Mouse (Mus musculus): ENCODE measurements around the gene Ephx4. TPM values are rescaled to one million over a fixed set of nuclear protein-coding genes. Genes with fewer than 3 reads are reported as not detected.

The Ephx4 gene
- polyA plus RNA-seq, 1 experiment = not detected

GRCm38 (mm10) chr5:107415098-107415497 lies 12.6 kb downstream of the Ephx4 start:
- Histone ChIP-seq H3K27ac (ENCODE audit: insufficient read depth, low read depth, low read length) (no peak overlapping the region), H3K4me3 (ENCODE audit: insufficient read depth, low read depth, low read length) (no peak overlapping the region), H3K4me1 (ENCODE audit: control insufficient read depth, insufficient read depth, low read length) (no peaks in the 10 kb centered on the region)
- WGBS = 89% methylated on average over 2 of the region's 2 CpGs
- TF ChIP-seq CTCF (IDR thresholded peaks at IDR 0.05; ENCODE audit: insufficient read depth, low read depth, low read length) = no peak
- TF ChIP-seq POLR2A (IDR thresholded peaks at IDR 0.05; ENCODE audit: insufficient read depth, low read depth, low read length) = no peak

- WGBS = 31% methylated on average over 1 of the region's 1 CpGs
- Histone ChIP-seq H3K4me3 (ENCODE audit: insufficient read depth, low read depth, low read length) (no peak overlapping the region), H3K27ac (ENCODE audit: insufficient read depth, low read depth, low read length) (no peak overlapping the region), H3K4me1 (ENCODE audit: control insufficient read depth, insufficient read depth, low read length) (no peaks in the 10 kb centered on the region)
- TF ChIP-seq CTCF (IDR thresholded peaks at IDR 0.05; ENCODE audit: insufficient read depth, low read depth, low read length) = no peak
- TF ChIP-seq POLR2A (IDR thresholded peaks at IDR 0.05; ENCODE audit: insufficient read depth, low read depth, low read length) = no peak
Measured at GRCm38 (mm10) chr5:107421676-107422075, 19.1 kb downstream of the Ephx4 start.

DNA sequence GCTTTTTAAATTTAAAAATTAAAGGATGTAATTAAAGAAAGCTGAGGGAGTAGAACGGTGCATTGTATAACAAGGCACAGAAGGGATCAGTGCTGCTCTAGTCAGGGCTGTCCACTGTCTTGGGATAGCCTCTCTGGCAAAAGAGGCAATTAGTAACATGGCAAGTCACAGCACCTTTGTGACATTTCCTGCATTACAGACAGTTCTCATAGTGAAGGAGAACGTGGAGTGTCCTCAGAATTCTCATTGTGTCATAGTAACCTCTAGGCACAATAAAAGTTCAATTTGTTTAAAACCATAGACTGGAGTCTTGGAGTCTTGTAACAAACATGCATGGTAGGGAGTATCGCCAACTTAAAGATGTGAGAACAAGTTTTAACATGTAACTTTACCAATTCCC lies 28.7 kb downstream of the Ephx4 start, which contains the start of gene Lpcat2b:
Lpcat2b (plus strand) TSS at position 301 of the 400 bp plus-strand sequence.
- Histone ChIP-seq H3K4me3 (ENCODE audit: insufficient read depth, low read depth, low read length) (no peak within 1 kb of the TSS), H3K27ac (ENCODE audit: insufficient read depth, low read depth, low read length) (no peak within 1 kb of the TSS), H3K4me1 (ENCODE audit: control insufficient read depth, insufficient read depth, low read length) (no peaks in the 10 kb centered on the region)
- WGBS = 79% methylated on average over 3 of the region's 3 CpGs
- TF ChIP-seq CTCF (IDR thresholded peaks at IDR 0.05; ENCODE audit: insufficient read depth, low read depth, low read length) (no peak), POLR2A (IDR thresholded peaks at IDR 0.05; ENCODE audit: insufficient read depth, low read depth, low read length) (no peak)

DNA sequence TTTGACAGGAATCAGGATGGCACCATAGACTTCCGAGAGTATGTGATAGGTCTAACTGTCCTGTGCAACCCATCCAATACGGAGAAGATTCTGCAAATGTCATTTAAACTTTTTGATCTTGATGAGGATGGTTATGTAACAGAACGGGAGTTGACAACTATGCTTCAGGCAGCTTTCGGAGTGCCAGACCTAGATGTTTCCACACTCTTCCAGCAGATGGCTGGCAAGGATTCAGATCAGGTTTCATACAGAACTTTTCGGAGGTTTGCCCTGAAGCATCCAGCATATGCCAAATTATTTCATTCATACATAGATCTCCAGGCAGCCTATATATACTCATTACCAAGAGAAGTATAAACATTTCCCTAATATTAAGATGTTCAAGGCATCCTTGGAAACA lies 31.5 kb downstream of the Ephx4 start:
- TF ChIP-seq CTCF (IDR thresholded peaks at IDR 0.05; ENCODE audit: insufficient read depth, low read depth, low read length) = no peak
- TF ChIP-seq POLR2A (IDR thresholded peaks at IDR 0.05; ENCODE audit: insufficient read depth, low read depth, low read length) = no peak
- 81% methylated on average over 5 of the region's 5 CpGs for WGBS
- no peak overlapping the region for H3K4me3 ChIP-seq (ENCODE audit: insufficient read depth, low read depth, low read length)

GRCm38 (mm10) chr5:107436185-107436584 lies 33.6 kb downstream of the Ephx4 start:
- TF ChIP-seq CTCF (IDR thresholded peaks at IDR 0.05; ENCODE audit: insufficient read depth, low read depth, low read length) = no peak
- TF ChIP-seq POLR2A (IDR thresholded peaks at IDR 0.05; ENCODE audit: insufficient read depth, low read depth, low read length) = no peak
- Histone ChIP-seq H3K4me1 (ENCODE audit: control insufficient read depth, insufficient read depth, low read length) (no peaks in the 10 kb centered on the region), H3K27ac (ENCODE audit: insufficient read depth, low read depth, low read length) (no peak overlapping the region), H3K4me3 (ENCODE audit: insufficient read depth, low read depth, low read length) (no peak overlapping the region)
- WGBS = 86% methylated on average over 6 of the region's 6 CpGs

More for the DNA sequence above, 31.5 kb downstream of the Ephx4 start:
- Histone ChIP-seq H3K27ac (ENCODE audit: insufficient read depth, low read depth, low read length) (no peak overlapping the region), H3K4me1 (ENCODE audit: control insufficient read depth, insufficient read depth, low read length) (no peaks in the 10 kb centered on the region)

GRCm38 (mm10) chr5:107436587-107437209 lies 34.2 kb downstream of the Ephx4 start:
- Histone ChIP-seq H3K4me1 (ENCODE audit: control insufficient read depth, insufficient read depth, low read length) (no peaks in the 10 kb centered on the region), H3K27ac (ENCODE audit: insufficient read depth, low read depth, low read length) (no peak overlapping the region), H3K4me3 (ENCODE audit: insufficient read depth, low read depth, low read length) (no peak overlapping the region)
- WGBS = 88% methylated on average over 6 of the region's 6 CpGs
- TF ChIP-seq CTCF (IDR thresholded peaks at IDR 0.05; ENCODE audit: insufficient read depth, low read depth, low read length) (no peak), POLR2A (IDR thresholded peaks at IDR 0.05; ENCODE audit: insufficient read depth, low read depth, low read length) (no peak)

DNA sequence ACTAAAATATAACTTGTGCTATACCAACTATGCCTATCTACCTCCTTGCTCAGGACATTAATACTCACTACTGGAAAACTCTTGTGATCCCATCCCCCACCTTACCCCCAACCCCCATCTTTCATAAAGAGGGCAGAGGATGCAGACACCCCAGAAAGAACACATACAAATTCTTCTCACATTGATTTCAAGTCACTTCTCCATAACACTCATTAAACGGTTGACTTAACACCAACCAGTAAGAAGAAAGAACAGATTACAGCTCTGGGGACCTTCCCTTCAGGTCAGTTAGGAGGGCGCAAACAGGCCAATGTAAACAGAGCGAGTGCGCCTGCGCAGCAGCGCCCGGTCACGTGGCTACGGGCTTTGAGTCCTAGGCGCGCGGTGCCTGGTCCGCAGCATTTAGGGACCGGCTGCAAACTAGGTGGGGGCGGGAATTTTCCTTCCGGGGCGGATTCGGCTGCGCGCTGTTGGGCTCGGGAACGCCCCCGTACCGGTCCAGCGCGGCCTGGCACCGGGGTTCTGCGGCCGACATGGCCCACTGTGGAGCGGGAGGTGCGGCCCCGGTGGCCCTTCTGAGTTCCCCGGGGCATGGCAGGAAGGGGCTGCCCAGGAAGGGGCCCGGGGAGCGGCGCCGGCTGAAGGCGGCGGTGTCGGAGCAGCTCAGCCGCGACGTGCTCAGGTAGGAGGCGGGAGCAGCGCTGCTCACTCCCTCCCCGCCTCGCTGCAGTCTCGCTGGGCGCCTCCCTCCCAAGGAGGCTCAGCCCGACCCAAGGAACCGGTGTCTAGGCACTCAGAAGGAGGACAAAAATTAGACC lies 35.1 kb downstream of the Ephx4 start, which contains the start of gene Btbd8:
Btbd8 (plus strand) TSS at position 534 of the 818 bp plus-strand sequence.
- TF ChIP-seq CTCF (IDR thresholded peaks at IDR 0.05; ENCODE audit: insufficient read depth, low read depth, low read length) = 0 out of 2 replicates have a peak, but pooled peaks have one; percentile 12
- TF ChIP-seq POLR2A (IDR thresholded peaks at IDR 0.05; ENCODE audit: insufficient read depth, low read depth, low read length) = peak; percentile 51; the same call in 1 of the 2 replicates
- Histone ChIP-seq H3K4me1 (ENCODE audit: control insufficient read depth, insufficient read depth, low read length) (peaks cover 2% of the 10 kb centered on the region; the same call in 1 of the 2 replicates), H3K27ac (ENCODE audit: insufficient read depth, low read depth, low read length) (peak within 1 kb of the TSS; percentile 74), H3K4me3 (ENCODE audit: insufficient read depth, low read depth, low read length) (peak within 1 kb of the TSS; percentile 95)
- WGBS = under 1% methylated on average over 51 of the region's 51 CpGs

DNA sequence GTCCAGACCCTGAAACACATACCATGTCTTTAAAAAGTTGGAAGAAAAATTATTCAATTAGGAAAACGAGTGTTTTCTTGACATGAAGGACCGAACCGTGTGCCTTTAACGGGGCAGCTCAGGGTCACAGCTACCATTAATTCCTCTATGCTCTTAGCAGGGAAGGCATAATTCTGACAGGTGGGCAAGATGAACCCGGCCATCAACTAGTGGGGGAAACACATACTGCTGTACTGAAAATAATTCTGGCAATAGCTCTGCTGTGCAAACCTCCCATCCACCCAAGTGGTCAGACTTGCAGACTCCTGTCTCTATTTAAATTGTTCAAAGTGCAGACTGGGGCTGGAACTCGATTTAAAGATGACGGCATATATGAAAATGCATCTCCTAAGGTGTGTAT lies 35.8 kb downstream of the Ephx4 start:
- peak overlapping the region; percentile 95 for H3K4me3 ChIP-seq (ENCODE audit: insufficient read depth, low read depth, low read length)
- no peak for TF ChIP-seq POLR2A (IDR thresholded peaks at IDR 0.05; ENCODE audit: insufficient read depth, low read depth, low read length)
- H3K4me1 ChIP-seq (ENCODE audit: control insufficient read depth, insufficient read depth, low read length) = peaks cover 2% of the 10 kb centered on the region; the same call in 1 of the 2 replicates
- peak overlapping the region; percentile 74; the same call in 1 of the 2 replicates for H3K27ac ChIP-seq (ENCODE audit: insufficient read depth, low read depth, low read length)
- 19% methylated on average over 7 of the region's 7 CpGs for WGBS

- Histone ChIP-seq H3K4me3 (ENCODE audit: insufficient read depth, low read depth, low read length) (no peak overlapping the region), H3K27ac (ENCODE audit: insufficient read depth, low read depth, low read length) (no peak overlapping the region; the same call in 1 of the 2 replicates), H3K4me1 (ENCODE audit: control insufficient read depth, insufficient read depth, low read length) (peaks cover 2% of the 10 kb centered on the region; the same call in 1 of the 2 replicates)
- 84% methylated on average over 5 of the region's 5 CpGs for WGBS
- TF ChIP-seq CTCF (IDR thresholded peaks at IDR 0.05; ENCODE audit: insufficient read depth, low read depth, low read length) (no peak), POLR2A (IDR thresholded peaks at IDR 0.05; ENCODE audit: insufficient read depth, low read depth, low read length) (no peak)
Measured at GRCm38 (mm10) chr5:107441881-107442280, 39.3 kb downstream of the Ephx4 start.

All from olfactory bulb, adult 2 months (tissue).